Mouse (Mus musculus) heart, postnatal 4 days (tissue): ENCODE data around the gene Etnk1. TPM values are rescaled to one million over a fixed set of nuclear protein-coding genes. Genes with fewer than 3 reads are reported as not detected.
A peak's percentile ranks its signal among the peaks of the same experiment; 100 is the strongest.
"Not testable (repeated sequence)": the region's sequence is repeated elsewhere in the genome, so short reads cannot be mapped to it uniquely, and the experiment has no call there.

ENCODE experiments used
- DNase-seq: peaks from one replicate; pipeline ENCODE4 v3.0.0; 2021
- total RNA-seq, 2 experiments: library from RNA; stranded (reverse); gene quantifications; 2 replicates each; pipeline ENCODE4 v1.2.3; 2021

The Etnk1 gene
- total RNA-seq, result 10 to 100 TPM; 27.0 to 28.1 TPM

DNA sequence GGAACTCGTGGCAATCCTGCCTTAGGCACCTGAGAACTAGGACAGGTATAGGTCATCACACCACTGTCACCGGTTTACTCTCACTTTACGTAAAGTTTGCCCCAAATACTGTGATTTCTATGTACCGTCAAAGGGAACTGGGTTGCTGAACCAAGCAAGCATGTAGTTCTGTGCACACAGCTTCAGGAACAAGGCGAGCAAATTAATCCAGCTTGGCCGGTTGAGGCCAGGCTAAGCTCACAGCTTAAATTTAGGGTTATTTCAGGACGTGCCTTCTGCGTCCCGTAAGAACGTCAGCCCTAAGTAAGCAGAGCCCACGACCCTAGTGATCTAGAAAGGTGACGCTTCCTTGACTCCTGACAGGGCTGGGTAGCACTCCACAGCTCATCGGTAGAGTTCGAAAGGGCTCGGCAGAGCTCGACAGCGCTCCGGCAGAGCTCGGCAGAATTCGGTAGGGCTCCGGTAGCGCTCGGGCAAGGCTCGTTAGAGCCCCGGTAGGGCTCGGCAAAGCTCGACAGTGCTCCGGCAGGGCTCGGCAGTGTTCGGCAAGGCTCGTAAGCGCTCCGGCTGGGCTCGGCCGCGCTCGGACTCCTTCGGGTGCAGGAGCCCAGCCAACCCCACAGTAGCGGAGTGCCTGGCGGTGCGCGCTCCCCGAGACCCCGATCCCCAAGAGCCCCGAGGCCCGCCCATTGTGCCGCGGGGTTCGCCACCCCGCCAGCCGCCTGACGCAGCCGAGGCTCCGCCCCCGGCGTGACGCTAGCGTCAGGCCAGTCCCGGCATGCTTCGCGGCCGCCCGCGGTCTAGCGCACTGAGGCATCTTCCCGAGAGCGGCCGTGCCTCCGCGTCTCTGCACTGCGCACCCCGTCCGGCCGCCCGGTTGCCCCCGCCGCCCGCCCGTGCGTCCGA, at the start of gene Etnk1:
Gene Etnk1 (plus strand): TSS at position 770 of the 906 bp plus-strand sequence.
- DNase-seq, result peak; percentile 94

DNA sequence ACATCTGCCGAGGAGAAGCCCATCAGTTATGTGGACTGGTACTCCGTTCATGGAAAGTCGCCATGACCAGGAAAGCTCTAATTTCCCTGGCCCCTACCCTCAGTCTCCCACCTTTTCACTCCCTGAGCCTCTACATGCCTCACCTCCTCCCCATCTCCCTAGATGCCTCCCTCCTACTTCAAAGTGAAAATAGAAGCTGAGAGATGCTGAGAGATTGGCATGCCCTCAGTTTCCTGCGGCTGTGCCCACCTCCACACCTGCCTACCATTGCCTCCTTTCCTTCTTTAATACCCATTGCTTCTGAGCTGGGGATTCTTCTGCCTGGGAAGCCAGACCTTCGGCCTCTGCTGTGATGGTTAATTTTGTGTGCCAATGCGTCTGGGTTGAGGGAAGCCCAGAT, 47.7 kb upstream of the Etnk1 start:
- no peak for DNase-seq

DNA sequence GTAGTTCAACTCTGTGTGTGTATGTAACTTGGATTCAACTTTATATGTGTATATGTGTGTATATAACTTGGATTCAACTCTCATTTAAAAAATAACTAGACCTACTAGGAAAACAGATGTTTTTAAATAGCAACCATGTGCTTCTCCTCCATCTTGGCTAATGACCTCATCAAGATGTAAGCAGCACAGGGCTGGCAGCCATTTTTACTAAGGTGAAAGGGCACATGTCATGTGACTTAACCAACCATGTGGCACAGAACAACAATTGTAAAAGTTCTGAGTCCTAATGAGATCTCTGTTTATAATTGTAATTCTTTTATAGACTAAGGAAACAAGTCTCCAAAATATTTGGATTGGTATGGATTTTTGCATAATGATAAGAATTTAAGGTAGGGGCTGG, 41.3 kb upstream of the Etnk1 start:
- no peak for DNase-seq

GRCm38 (mm10) chr6:143129466-143129865, 37.6 kb upstream of the Etnk1 start:
- peak; percentile 18 for DNase-seq

DNA sequence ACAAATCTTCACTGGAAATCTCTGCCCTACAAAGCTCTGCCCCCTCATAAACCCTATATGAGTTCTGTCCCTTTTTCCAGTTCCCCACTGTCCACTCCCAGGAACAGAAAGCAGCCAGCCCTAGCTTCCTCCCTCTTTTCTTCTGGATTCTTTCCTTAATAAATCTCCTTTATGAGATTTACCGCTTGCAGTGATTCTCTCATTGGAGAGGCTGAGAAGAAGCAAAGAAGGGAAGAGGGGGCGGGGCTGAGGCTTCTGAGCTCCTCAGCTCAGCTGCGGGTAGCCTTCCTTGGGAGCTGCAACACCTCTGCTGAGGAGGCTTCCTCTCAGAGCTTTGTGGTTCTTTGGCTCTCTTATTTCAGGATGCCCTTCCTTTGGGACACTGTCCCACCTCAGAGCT, 37.1 kb upstream of the Etnk1 start:
- DNase-seq, result no peak

- DNase-seq, result no peak
Measured at GRCm38 (mm10) chr6:143130411-143130810, 36.6 kb upstream of the Etnk1 start.

- no peak for DNase-seq
Measured at GRCm38 (mm10) chr6:143131895-143132652, 34.9 kb upstream of the Etnk1 start.

DNA sequence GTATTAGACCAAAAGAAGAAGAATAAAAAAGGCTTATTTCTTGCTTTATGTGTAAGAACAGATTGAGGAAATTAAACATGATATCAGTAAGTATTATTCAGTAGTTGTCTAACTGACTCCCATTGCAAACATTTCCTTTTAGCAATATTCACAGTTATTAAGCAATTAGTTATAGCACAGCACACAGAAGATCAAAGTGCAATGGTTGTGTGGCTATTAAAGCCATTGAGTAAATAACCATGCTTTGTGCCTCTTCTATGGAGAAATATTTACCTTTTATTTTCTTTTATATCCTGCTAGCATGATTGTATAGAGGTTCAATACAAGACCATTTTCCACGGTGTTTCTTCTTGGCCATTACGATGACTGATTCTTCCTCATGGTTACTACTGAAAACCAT, 33.9 kb upstream of the Etnk1 start:
- no peak for DNase-seq

GRCm38 (mm10) chr6:143135097-143135496, 31.9 kb upstream of the Etnk1 start:
- DNase-seq, result no peak

DNA sequence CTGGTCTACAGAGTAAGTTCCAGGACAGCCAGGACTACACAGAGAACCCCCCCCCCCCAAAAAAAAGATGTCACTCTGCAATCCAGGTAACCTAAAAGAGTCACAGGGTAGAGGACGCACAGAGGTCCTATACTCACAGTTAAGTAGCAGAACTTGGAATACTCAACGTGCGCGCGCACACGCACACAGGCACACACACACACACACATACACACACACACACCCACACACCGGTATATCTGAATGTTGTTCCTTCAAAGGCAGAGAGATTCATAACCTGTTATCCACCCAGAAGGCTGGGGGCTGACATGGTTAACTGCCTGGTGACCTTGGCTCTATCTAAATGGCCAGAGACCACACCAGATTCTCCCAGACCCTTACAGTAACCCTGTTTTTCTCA, 30.3 kb upstream of the Etnk1 start:
- no peak for DNase-seq

DNA sequence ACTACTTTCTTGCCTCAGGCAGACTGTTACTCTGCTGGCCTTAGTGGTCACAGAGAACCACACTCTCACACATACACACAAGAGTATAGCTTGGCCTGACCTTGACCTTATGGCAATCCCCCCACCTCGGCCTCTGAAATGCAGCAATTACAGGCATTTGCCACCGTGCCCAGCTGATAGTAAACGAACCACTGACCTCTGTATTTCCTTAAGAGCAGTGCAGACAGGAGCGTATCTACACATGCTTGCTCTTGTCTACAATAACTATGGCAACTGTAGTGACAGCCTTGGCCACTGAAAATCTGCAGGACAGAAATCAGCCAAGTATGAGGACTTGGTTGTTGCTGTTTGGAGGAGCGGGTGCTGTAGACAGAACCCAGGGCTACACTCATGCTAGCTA, 29.7 kb upstream of the Etnk1 start:
- no peak for DNase-seq

DNA sequence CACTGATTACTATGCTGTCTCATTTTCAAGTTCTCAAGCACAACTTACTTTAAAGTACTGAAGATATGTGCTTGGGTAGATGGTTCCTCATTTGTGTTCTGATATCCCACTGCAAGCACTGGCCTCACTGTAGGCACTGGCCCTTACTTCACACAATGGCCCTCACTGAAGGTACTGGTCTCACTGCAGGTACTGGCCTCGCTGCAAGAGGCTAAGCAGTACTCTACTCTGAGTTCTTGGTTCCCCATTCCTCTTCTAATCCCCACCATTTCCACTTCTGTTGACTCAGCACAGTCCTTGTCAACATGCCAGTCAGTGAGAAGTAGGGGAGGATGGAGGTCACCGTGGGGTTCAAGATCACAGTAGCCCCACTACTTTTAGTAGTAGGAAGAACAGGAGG, 27.6 kb upstream of the Etnk1 start:
- DNase-seq, result no peak

DNA sequence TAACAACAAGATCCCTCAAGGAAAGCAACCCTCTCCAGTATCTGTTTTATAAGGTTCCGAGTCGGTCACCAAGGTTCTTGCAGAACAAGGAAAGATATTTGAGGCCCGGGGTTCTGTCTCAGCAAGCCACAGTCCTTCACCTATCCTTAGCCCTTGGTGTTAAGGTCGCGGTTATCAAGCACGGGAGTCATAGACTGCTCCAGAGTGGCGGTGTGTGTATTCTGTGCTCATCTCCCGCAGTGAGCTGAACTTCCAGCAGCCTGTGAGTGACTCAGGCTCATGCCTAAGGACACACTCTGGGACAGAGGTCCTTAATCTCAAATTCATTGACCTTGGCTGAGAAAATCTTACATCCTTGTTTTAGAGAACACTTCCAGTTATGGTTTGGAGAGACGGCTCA, 26.1 kb upstream of the Etnk1 start:
- no peak for DNase-seq

GRCm38 (mm10) chr6:143141624-143142592, 25.1 kb upstream of the Etnk1 start:
- DNase-seq, result not testable (repeated sequence)

DNA sequence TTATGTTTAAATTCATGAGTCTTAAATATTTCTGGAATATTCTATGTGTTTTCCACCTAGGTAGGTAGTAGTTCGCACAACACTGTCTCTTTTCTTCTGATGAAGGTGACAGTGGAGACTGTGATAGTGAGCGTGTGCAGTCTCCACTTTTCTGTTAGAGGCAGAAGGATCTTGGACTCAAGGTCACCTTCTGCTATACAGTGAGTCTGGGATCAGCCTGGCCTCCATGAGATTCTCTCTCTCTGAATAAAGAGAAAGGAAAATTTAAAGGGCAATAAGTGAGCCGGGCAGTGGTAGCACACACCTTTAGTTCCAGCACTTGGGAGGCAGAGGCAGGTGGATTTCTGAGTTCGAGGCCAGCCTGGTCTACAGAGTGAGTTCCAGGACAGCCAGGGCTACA, 24.2 kb upstream of the Etnk1 start:
- DNase-seq, result no peak

- DNase-seq, result no peak
Measured at GRCm38 (mm10) chr6:143143321-143143720, 23.7 kb upstream of the Etnk1 start.

GRCm38 (mm10) chr6:143143775-143144273, 23.2 kb upstream of the Etnk1 start:
- peak; percentile 10 for DNase-seq

DNA sequence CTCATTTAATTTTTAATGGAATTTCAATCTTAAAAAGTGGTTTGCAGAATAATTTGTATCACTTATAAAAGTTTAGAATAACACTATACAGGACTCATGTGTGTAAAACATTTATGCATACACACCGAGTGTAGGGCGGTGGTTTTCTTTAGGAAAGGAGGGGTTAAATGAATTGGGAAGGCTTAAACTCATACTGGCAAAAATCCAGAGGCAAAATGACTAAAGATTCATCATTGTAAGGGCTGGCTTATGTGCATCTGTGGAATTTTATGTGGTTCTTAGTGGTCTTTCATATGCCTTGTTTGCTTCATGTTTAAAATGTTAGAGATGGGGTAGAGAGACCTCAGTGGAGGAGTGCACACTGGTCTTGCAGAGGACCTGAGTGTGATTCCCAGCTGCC, 22.5 kb upstream of the Etnk1 start:
- DNase-seq, result no peak

DNA sequence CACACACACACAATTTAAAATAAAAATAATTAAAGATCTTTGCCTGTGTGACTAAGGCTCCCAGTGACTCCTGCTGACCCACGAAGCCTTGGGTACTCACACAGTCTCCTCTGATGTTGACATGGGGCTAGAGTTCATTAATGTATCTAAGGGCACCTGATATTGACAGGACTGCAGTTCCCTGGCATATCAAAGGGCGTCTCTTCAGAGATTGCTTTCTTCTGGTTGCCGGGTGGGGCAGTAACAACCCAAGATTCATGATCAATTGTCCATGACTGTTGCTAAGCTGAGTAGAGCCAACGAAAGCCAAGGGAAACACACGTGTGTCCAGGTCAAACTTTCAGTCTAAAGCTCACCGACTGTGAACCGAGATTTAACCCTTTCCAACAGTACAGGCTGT, 22.0 kb upstream of the Etnk1 start:
- no peak for DNase-seq

GRCm38 (mm10) chr6:143146756-143147155, 20.3 kb upstream of the Etnk1 start:
- DNase-seq, result no peak

GRCm38 (mm10) chr6:143148868-143149267, 18.2 kb upstream of the Etnk1 start:
- no peak for DNase-seq

DNA sequence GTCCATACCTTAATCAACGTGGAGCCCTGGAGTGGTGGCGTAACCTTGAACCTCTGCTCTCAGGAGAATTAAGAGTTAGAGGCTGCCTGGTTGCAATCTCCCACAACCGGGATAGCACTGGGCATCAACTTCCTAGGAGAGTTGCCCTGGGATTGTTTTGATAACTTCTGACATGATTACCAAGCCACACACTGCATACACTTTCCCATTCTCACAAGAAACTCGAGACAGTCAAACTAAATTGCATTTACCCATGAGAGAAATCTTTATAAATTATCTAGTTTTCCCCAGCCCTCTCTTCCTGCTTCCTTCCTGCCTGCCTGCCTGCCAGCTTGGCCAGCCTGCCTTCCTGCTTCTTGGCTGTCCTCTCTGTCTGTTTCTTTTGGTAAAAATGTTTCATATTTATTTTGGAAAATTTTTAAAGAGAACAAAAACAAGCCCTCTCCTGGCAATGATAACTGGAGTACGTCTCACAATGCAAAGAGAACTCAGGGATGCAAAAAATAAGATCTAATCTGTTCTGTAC, 17.2 kb upstream of the Etnk1 start:
- no peak for DNase-seq
